Mouse (Mus musculus) embryo, embryonic 10.5 days (tissue): ENCODE measurements around the gene Spats1.
A peak's percentile ranks its signal among the peaks of the same experiment; 100 is the strongest.
"Not testable (repeated sequence)": the region's sequence is repeated elsewhere in the genome, so short reads cannot be mapped to it uniquely, and the experiment has no call there.

Experiments
- DNase-seq: peaks from one replicate; pipeline ENCODE4 v3.0.0-alpha.2; 2015; ENCODE audit warnings: low spot score

Gene Spats1

DNA sequence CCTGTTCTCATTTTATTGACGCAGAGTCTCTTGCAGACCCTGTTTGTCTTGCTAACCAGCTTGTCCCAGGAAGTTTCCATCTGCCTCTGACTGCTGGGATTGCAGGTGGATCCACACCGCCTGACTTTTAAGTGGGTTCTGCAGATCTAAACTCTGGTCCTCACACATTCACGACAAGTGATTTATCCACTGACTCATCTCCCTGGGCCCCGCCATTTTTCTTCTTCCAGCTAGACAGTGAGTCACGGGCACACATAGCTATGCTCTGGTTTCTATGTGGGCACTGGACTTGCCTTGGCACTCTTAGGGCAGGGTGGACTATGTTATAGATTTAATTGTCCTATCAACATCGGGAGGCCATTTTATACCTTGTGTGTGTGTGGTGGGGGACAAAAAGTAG, 14.5 kb upstream of the Spats1 start:
- DNase-seq, result no peak

DNA sequence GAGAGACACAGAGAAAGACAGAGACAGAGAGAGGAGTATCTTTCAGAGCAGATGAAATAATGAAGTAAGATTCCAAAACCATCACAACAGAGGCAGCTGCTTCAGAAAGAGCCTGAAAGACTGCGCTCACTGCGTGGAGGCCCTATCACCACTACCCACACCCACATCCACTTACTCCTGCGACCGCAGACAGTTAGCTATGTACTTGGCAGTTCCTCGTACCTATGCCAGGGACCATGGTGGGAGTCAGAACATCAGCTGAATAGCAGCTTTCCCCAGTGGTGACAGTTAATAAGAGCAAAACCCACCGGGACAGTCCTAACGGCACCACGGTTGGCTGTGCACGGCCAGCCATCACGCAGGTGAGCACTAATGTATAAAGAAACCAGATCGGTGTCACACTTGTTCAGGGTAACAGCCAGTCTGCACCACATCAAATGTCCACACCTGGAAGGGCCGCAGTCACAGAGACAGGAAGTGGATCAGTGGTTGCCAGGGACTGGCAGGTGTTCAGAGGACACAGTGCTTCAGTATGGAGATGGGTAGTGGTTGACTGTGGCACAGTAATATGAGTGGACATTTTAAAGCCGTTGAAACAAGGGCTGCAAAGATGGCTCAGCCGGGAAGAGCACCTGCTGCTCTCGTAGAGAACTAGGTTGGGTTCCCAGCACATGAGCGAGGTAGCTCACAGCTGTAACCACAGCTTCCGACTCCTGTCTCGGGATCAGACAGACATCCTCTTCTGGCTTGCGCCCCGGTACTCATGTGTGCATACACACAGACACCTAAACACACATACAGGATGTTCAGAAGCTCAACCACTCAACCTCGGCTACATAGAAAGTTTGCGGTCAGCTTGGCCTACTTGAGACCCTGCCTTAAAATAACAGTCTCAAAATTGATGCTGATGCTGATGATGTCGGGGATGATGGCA, 13.4 kb upstream of the Spats1 start:
- no peak for DNase-seq

GRCm38 (mm10) chr17:45487216-45487615, 12.0 kb upstream of the Spats1 start:
- DNase-seq, result peak; percentile 14

DNA sequence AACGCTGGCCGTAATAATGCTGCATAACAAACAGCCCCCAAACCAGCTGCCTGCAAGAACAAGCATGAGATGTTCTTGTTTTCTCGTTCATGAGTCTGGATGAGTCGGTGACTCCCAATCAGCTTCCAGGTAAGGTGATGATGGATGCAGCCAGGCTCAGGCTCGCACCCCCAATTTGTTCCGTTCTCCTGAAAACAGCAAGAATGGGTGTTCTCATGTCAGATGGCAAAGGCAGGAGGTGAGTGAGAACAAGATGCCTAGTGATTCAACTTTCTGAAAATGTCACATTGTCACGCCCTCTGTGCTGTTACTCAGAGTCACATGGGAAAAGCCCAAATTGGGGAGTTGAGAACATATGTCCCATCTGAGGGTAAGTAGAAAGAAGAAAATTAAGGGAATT, 10.4 kb upstream of the Spats1 start:
- no peak for DNase-seq

DNA sequence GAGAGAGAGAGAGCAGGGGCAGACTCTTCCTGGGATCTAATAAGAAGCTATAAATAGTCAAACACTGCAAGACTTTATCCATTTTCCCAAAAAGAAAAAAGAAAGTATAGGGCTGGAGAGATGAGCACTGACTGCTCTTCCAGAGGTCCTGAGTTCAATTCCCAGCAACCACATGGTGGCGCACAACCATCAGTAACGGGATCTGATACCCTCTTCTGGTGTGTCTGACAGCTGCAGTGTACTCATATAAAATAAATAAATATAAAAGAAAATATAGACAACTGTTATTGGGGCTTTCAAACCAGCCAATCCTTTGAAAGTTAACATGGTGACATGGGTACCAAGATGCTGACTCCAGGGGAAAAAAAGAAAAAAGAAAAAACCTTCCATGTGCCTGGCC, 5.2 kb upstream of the Spats1 start:
- DNase-seq, result no peak

- peak; percentile 88 for DNase-seq
Observed at GRCm38 (mm10) chr17:45478234-45478825, 3.1 kb upstream of the Spats1 start.

GRCm38 (mm10) chr17:45474146-45474545, 1.1 kb downstream of the Spats1 start:
- DNase-seq, result no peak

GRCm38 (mm10) chr17:45473667-45474066, 1.5 kb downstream of the Spats1 start:
- no peak for DNase-seq

GRCm38 (mm10) chr17:45470726-45471125, 4.5 kb downstream of the Spats1 start:
- DNase-seq, result no peak

- no peak for DNase-seq
Observed at GRCm38 (mm10) chr17:45468302-45468701, 6.9 kb downstream of the Spats1 start.

- DNase-seq, result no peak
Observed at GRCm38 (mm10) chr17:45466701-45467100, 8.5 kb downstream of the Spats1 start.

GRCm38 (mm10) chr17:45464255-45464654, 11.0 kb downstream of the Spats1 start:
- no peak for DNase-seq

- no peak for DNase-seq
Observed at GRCm38 (mm10) chr17:45462506-45462905, 12.7 kb downstream of the Spats1 start.

GRCm38 (mm10) chr17:45459062-45459461, 16.2 kb downstream of the Spats1 start:
- DNase-seq, result no peak

DNA sequence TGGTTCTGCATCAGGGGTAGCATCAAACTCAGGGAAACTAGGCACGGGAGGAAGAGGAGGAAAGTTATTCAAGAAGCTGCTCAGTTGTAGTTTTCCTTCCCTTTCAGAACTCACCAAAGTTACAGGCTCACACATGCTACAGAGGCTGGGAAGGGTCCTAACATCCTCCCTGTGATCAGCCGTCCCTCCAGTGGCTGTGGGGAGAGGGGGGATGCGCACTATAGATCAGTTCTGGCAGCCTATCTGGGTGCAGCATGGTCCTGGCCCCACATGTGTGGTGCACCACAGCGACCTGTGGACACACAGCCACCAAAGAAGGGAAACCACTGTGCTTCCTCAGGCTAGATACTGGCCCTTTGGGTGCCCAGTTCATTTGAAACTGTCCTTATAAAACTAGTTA, 16.7 kb downstream of the Spats1 start:
- no peak for DNase-seq

- no peak for DNase-seq
Observed at GRCm38 (mm10) chr17:45457487-45457886, 17.7 kb downstream of the Spats1 start.

DNA sequence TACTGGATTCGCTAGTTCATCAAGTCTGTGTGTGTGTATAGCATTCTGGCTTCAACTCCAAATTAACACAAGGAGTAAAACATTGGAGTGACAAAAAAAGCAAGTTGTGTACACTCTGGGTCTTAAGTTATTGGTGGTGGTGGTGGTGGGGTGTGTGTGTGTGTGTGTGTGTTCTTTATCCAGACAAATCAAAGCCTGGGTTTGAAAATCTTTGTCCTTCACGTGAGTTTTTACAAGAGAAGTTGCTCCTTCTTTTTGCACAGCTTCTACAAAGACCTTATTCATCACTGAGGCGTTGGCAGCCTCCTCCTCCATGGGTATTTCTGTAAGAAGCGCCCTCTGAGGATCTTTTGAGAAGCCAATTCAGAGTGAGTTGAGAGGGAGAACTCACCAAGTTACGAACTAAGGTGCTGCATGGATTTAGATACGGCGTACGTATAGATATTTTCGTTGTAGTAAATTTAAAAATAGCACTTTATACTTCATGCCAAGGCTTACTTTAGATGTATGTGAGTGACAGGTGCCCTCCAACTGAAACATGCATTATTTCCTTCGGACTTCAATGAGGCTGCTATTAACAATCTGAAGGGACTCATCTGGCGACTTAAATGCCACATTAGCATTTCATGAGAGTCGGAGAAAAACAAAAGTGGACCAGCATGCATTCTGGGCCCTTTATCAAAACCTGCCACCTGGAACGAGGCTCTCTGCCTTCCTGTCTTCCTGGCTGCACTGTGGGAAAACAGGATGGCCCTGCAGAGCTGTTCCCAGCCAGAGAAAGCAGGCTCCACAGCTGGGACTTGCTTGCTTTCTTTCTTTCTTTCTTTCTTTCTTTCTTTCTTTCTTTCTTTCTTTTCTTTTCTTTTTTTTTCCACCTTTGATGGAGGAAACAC, 18.7 kb downstream of the Spats1 start:
- no peak for DNase-seq

DNA sequence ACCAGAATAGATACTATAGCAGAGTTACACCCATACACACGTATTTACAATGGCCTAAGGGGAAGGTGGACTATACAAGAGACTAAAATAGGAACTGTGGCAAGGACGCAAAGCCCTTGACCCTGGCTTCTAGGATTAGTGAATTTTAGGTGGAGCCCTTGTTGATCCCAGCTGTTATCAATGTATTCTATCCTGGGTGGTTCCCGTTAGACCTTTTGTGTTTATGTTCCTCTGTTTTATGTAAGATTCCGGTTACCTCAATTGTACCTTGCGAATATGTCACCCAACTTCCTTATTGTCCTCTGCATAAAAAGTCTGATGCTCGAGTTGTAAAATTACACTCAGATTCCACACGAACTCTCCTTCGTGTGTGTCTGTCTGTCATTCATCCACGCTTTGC, 19.4 kb downstream of the Spats1 start:
- not testable (repeated sequence) for DNase-seq

DNA sequence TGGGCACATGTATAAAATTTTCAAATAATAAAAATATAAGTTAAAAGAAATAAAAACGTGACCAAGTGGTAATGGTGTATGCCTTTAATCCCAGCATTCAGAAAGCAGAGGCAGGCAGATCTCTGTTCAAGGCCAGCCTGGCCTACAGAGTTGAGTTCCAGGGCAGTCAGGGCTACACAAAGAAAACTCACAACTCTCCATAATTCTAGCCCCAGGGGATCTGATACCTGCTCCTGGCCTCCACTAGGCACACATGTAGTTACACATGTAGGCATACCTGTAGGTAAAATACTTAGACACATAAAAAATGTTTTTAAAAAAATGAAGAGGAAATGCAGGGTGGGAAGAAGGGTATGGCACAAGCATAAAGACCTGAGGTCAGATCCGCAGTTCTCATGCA, 20.4 kb downstream of the Spats1 start:
- DNase-seq, result no peak

- DNase-seq, result no peak
Observed at GRCm38 (mm10) chr17:45452271-45452670, 22.9 kb downstream of the Spats1 start.

GRCm38 (mm10) chr17:45450153-45450552, 25.1 kb downstream of the Spats1 start:
- no peak for DNase-seq

DNA sequence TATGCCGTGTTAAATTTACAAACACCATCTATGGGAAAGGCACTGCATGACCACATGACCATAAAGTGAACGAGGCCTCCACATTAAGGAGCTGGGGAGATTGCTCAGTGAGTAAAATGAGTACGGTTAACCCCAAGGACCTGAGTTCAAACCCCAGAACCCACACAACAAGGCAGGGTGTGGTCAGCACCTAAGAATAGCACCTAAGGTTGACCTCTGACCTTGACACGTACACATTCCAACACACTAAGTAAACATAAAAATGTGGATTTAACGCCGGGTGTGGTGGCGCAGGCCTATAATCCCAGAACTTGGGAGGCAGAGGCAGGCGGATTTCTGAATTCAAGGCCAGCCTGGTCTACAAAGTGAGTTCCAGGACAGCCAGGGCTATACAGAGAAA, 25.6 kb downstream of the Spats1 start:
- no peak for DNase-seq

- DNase-seq, result no peak
Observed at GRCm38 (mm10) chr17:45447063-45447462, 28.2 kb downstream of the Spats1 start.
